Mouse (Mus musculus) lung, adult 2 months (tissue): ENCODE results near the gene Emsy. TPM values are rescaled to one million over a fixed set of nuclear protein-coding genes. Genes with fewer than 3 reads are reported as not detected.

ENCODE experiments used
- DNase-seq: peaks from one replicate; pipeline ENCODE4 v3.0.0; 2022
- H3K4me1 ChIP-seq: fragments of 200-500 bp; 2 replicates; pipeline ENCODE4 v1.6.1; 2011; ENCODE audit warnings: low read length; ENCODE audit not compliant: control insufficient read depth, insufficient read depth
- H3K4me3 ChIP-seq: fragments of 200-500 bp; replicated peaks from 2 replicates; pipeline ENCODE3; 2011; ENCODE audit warnings: low read depth, mild to moderate bottlenecking, control low read depth, low read length; ENCODE audit errors: extremely low read depth
- CTCF ChIP-seq: fragments of 200-500 bp; IDR thresholded peaks from 2 replicates; pipeline ENCODE4 v1.5.1; 2011; ENCODE audit warnings: mild to moderate bottlenecking, low read length, control low read depth; ENCODE audit not compliant: insufficient read depth
- POLR2A ChIP-seq: fragments of 200-500 bp; IDR thresholded peaks from 2 replicates; pipeline ENCODE4 v1.6.1; 2011; ENCODE audit warnings: low read depth, mild to moderate bottlenecking, control low read depth, low read length, borderline replicate concordance; ENCODE audit errors: extremely low read depth
- WGBS: fragments of 180-500 bp; shearing (Covaris S2); methylation state at CpG from one replicate; pipeline ENCODE4 v1.1.7; 2018; 5-methylcytosine and 5-hydroxymethylcytosine counted together
- polyA plus RNA-seq: library from polyadenylated mRNA; depleted of rRNA; stranded (reverse); fragments of >200 nt; gene quantifications from 2 replicates; pipeline ENCODE4 v1.2.3, GENCODE M21; 2012

The Emsy gene
- polyA plus RNA-seq, 1 experiment: 20.2 TPM

DNA sequence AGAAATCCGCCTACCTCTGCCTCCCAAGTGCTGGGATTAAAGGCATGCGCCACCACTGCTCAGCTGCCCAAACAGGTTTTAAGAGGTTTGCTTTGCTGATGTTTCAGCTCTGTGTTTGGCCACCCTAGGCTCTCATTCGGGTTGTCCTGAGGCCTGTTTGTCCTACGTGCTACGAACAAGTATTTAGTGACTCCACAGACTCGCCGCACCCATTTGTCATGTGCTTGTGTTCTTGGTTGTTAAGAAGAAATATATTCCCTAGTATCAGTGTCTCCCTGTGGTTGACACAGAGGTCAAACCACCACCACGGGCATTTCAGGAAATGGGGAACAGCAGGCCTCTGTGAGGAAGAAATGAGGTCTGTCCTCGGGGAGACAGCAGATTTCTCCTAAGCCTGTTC, 14.8 kb upstream of the Emsy start:
- Histone ChIP-seq H3K4me3 (no peak overlapping the region), H3K4me1 (no peaks in the 10 kb centered on the region)
- WGBS: 63% methylated on average over 9 of the region's 9 CpGs
- DNase-seq: no peak
- no peak for TF ChIP-seq CTCF
- no peak for TF ChIP-seq POLR2A

- H3K4me1 ChIP-seq: no peaks in the 10 kb centered on the region
- TF ChIP-seq POLR2A (no peak), CTCF (no peak)
- DNase-seq: no peak
- 88% methylated on average over 4 of the region's 4 CpGs for WGBS
- no peak overlapping the region for H3K4me3 ChIP-seq
Observed at GRCm38 (mm10) chr7:98670831-98671230, 14.2 kb upstream of the Emsy start.

GRCm38 (mm10) chr7:98667956-98668746, 11.6 kb upstream of the Emsy start:
- no peak for TF ChIP-seq CTCF
- TF ChIP-seq POLR2A: no peak
- Histone ChIP-seq H3K4me1 (no peaks in the 10 kb centered on the region), H3K4me3 (no peak overlapping the region)
- DNase-seq: no peak
- WGBS: 56% methylated on average over 6 of the region's 6 CpGs

DNA sequence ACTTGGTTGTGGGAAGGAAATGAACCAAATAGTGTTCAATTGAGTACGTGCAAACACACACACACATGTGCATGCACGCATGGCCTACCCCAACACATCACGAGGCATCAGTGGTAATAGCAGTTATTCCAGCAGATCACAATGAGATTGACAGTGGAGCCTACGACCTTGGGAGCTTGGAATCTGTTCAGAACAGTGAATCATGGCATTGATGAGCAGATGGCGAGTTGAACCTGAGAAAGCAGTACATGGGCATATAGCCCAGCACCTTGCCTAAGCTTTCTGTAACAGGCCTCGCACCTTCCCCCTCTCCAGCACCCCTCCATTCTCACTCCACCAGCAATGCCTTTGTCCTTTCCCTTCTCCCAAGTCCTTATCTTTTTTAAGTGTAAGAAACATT, 9.1 kb upstream of the Emsy start:
- no peaks in the 10 kb centered on the region for H3K4me1 ChIP-seq
- WGBS: 90% methylated on average over 6 of the region's 6 CpGs
- H3K4me3 ChIP-seq: no peak overlapping the region
- no peak for DNase-seq
- TF ChIP-seq POLR2A (no peak), CTCF (no peak)

GRCm38 (mm10) chr7:98665166-98665565, 8.6 kb upstream of the Emsy start:
- WGBS: 51% methylated on average over 5 of the region's 5 CpGs
- Histone ChIP-seq H3K4me1 (no peaks in the 10 kb centered on the region), H3K4me3 (no peak overlapping the region)
- DNase-seq: no peak
- TF ChIP-seq POLR2A (no peak), CTCF (no peak)

GRCm38 (mm10) chr7:98655681-98656530, 677 bp downstream of the Emsy start:
- peak; percentile 84 for DNase-seq
- under 1% methylated on average over 73 of the region's 74 CpGs for WGBS
- Histone ChIP-seq H3K4me1 (peaks cover 2% of the 10 kb centered on the region; the same call in 1 of the 2 replicates), H3K4me3 (peak overlapping the region; percentile 81)
- TF ChIP-seq CTCF (no peak), POLR2A (peak; percentile 46; the same call in 1 of the 2 replicates)

DNA sequence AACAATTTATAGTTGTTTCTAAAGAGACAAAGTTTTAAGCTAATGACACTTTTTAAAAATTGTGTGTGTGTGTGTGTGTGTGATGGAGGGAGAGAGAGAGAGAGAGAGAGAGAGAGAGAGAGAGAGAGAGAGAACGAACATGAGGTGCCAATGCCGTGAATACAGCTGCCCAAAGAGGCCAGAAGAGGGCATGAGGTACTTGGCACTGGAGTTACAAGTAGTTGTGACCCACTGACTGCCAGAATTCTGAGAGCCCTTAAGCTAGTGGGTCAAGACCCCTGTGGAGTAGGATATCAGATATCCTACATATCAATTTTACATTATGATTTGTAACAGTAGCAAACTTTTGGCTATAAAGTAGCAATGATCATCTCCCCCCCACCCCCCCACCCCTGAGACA, 4.9 kb downstream of the Emsy start:
- DNase-seq: no peak
- 49% methylated on average over 2 of the region's 2 CpGs for WGBS
- H3K4me1 ChIP-seq: 0 out of 2 replicates have a peak, but pooled peaks cover 2% of the 10 kb centered on the region
- TF ChIP-seq POLR2A (no peak), CTCF (no peak)
- no peak overlapping the region for H3K4me3 ChIP-seq

DNA sequence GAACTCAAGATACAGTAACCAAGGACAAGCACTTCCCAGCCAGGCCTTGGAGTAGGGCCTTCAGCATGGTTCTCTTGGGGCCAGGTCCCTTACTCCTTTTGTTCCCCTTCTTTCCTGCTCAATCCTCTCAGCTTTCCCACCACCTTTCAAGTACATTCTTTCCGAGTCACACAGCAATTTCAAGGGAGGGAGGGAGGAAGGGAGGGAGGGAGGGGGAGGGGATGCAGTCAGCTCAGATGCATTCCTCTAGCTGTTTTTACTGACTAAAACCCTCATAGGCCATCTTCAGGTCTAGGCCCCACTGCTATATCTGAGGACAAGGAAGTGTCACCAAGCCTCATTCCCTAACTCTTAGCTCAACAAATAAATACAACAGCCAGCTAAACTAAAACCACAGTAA, 12.3 kb downstream of the Emsy start:
- no peak overlapping the region for H3K4me3 ChIP-seq
- 0% methylated on average over 1 of the region's 1 CpGs for WGBS
- DNase-seq: no peak
- TF ChIP-seq POLR2A: no peak
- TF ChIP-seq CTCF: no peak
- no peaks in the 10 kb centered on the region for H3K4me1 ChIP-seq

GRCm38 (mm10) chr7:98636607-98637006, 20.0 kb downstream of the Emsy start:
- H3K4me1 ChIP-seq: peaks cover 3% of the 10 kb centered on the region
- WGBS: 83% methylated on average over 2 of the region's 2 CpGs
- DNase-seq: no peak
- no peak overlapping the region for H3K4me3 ChIP-seq
- no peak for TF ChIP-seq POLR2A
- TF ChIP-seq CTCF: no peak

DNA sequence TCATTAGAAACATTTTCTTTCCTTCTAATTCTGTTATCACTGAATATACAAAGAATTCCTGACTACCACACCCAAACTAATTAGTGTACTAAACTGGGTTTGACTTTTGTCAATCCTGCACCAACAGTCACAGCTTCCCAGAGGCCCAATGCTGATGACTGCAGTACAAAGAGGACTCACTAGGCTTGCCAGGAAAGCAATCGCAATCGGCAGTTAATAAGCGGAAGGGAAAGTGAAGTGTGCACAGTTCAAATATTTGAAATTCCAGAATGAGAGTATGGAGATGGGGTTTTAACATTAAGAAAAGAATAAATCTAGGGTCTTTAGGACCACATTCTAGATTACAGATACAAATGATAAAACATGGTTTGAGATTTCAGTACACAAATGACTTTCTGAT, 23.6 kb downstream of the Emsy start:
- 47% methylated on average over 3 of the region's 3 CpGs for WGBS
- Histone ChIP-seq H3K4me3 (no peak overlapping the region), H3K4me1 (peaks cover 3% of the 10 kb centered on the region)
- TF ChIP-seq POLR2A: no peak
- TF ChIP-seq CTCF: no peak
- DNase-seq: no peak
